7 mouse cellular contexts compared by ENCODE assay signal in the genomic region with DNA sequence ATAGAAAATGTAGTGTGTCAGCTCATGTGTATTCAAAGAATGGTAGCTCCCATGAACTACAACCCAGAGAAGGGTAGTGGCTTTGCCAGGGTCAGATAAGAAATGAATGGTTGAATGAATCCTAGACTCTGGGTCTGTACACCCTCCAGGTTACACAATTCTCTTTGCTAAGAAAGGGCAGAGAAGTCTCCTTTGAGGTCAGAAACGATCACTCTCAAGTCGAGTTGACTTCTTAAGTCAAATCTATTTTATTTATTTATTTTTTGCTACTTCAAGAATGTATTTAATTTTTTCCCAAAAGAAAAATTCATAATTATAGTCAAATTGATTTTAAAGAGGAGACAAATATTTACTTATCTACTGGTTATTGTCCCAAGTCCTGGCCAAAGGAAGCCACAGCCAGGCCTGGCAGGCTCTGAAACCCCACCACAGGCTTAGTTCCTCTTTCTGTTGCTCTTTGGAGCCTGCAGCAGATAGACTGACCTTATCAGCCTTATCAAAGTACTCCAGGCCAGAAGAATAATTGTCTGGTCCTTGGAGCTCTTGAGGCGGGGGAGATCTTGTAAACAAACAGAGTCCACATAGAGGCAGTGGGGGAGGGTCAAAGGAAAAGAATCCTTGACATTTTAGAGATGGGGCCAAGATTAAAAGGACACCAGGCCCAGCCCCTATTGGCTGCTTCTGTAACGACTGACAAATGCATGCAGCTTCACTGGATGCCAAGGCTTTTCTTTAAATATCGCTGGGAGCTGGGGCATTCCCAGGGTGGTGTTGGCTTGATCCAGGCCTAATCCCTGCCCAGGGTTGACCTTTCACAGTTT.
A peak's percentile ranks its signal among the peaks of the same experiment; 100 is the strongest.
DNase-seq lines count a peak whose midpoint lies in the region; ATAC-seq and TF ChIP-seq lines count a peak whose summit lies in the region.

No protein-coding gene starts in this region.

- no peak overlapping the region for H3K4me2 ChIP-seq in kidney, embryonic 15.5 days

- no peak overlapping the region for H3K9ac ChIP-seq in kidney, embryonic 15.5 days

- H3K4me3 ChIP-seq in G1E (ENCODE audit: low read depth, low read length) = peak overlapping the region; percentile 8; the same call in 1 of the 2 replicates
- no peak overlapping the region for H3K4me3 ChIP-seq in kidney, embryonic 15.5 days (replicated peaks)

- H3K27me3 ChIP-seq in G1E (ENCODE audit: insufficient read depth, low read length) = no peaks in the 10 kb centered on the region
- no peaks in the 10 kb centered on the region for H3K27me3 ChIP-seq in kidney, embryonic 15.5 days

- no peak for TF ChIP-seq CTCF in G1E (IDR thresholded peaks at IDR 0.05; ENCODE audit: low read depth, low read length)

- no peaks in the 10 kb centered on the region for H3K9me3 ChIP-seq in G1E (replicated peaks)
- H3K9me3 ChIP-seq in kidney, embryonic 15.5 days (replicated peaks) = no peaks in the 10 kb centered on the region

- peaks cover 88% of the 10 kb centered on the region for H3K4me1 ChIP-seq in G1E (ENCODE audit: insufficient read depth, low read depth, low read length)
- peaks cover 41% of the 10 kb centered on the region for H3K4me1 ChIP-seq in kidney, embryonic 15.5 days

- 48% methylated on average over 5 of the region's 5 CpGs for WGBS in kidney, embryonic 15.5 days

- peak; percentile 82 for ATAC-seq in G1E (ENCODE audit: extremely low read depth, insufficient number of reproducible peaks, low FRiP score, poor library complexity, severe bottlenecking)
- no peak for ATAC-seq in kidney, embryonic 15.5 days (replicated peaks; ENCODE audit: low FRiP score)

- no peaks in the 10 kb centered on the region for H3K36me3 ChIP-seq in G1E (replicated peaks)
- H3K36me3 ChIP-seq in kidney, embryonic 15.5 days = no peaks in the 10 kb centered on the region

- peak; percentile 79 for DNase-seq in G1E (ENCODE audit: low spot score)
- peak; percentile 92 for DNase-seq in adrenal gland, adult 2 months
- peak; percentile 90 for DNase-seq in lung, postnatal 36 days
- DNase-seq in layer of hippocampus, adult 9-10 months (ENCODE audit: low spot score) = no peak
- no peak for DNase-seq in T-cell, adult 2 months (ENCODE audit: low spot score)
- DNase-seq in urinary bladder, postnatal 25 days (ENCODE audit: low spot score) = no peak

- 0 out of 2 replicates have a peak overlapping the region, but pooled peaks have one; percentile 18 for H3K27ac ChIP-seq in kidney, embryonic 15.5 days

Comparison
In these comparisons a context has a peak if more than half of its experiments do, and no peak if none do; other contexts are left out.
1. DNase-seq: peak in G1E (single experiment), adrenal gland, adult 2 months (single experiment) and lung, postnatal 36 days (single experiment); none in layer of hippocampus, adult 9-10 months (single experiment), T-cell, adult 2 months (single experiment) and urinary bladder, postnatal 25 days (single experiment).